Mouse (Mus musculus) MEL-GATA-1-ER (cell line): ENCODE results near the gene Pear1.
"Not testable (repeated sequence)": the region's sequence is repeated elsewhere in the genome, so short reads cannot be mapped to it uniquely, and the experiment has no call there.

Source experiments
- DNase-seq: peaks from one replicate; pipeline ENCODE4 v3.0.0-alpha.2; 2012; ENCODE audit warnings: low read depth; ENCODE audit errors: extremely low read depth

Pear1 gene

GRCm38 (mm10) chr3:87824206-87824605 lies at the start of gene Pear1:
Gene Pear1, minus strand, starts transcription at chr3:87824306.
- DNase-seq: not testable (repeated sequence)

GRCm38 (mm10) chr3:87864111-87864510 lies 40.0 kb upstream of the Pear1 start:
- DNase-seq: not testable (repeated sequence)

GRCm38 (mm10) chr3:87859813-87860212 lies 35.7 kb upstream of the Pear1 start:
- peak; percentile 61 for DNase-seq

GRCm38 (mm10) chr3:87857666-87858065 lies 33.6 kb upstream of the Pear1 start:
- DNase-seq: no peak

GRCm38 (mm10) chr3:87855936-87856335 lies 31.8 kb upstream of the Pear1 start:
- no peak for DNase-seq

GRCm38 (mm10) chr3:87854795-87855568 lies 30.9 kb upstream of the Pear1 start:
- no peak for DNase-seq

GRCm38 (mm10) chr3:87849117-87849516 lies 25.0 kb upstream of the Pear1 start:
- DNase-seq: no peak

- DNase-seq: no peak
Measured at GRCm38 (mm10) chr3:87847680-87848079, 23.6 kb upstream of the Pear1 start.

- no peak for DNase-seq
Measured at GRCm38 (mm10) chr3:87846650-87847110, 22.6 kb upstream of the Pear1 start, which contains the start of gene Sh2d2a. Gene Sh2d2a, plus strand, starts transcription at chr3:87846755.

- DNase-seq: no peak
Measured at GRCm38 (mm10) chr3:87846186-87846585, 22.1 kb upstream of the Pear1 start.

- DNase-seq: no peak
Measured at GRCm38 (mm10) chr3:87844981-87845380, 20.9 kb upstream of the Pear1 start.

- no peak for DNase-seq
Measured at GRCm38 (mm10) chr3:87840858-87841257, 16.8 kb upstream of the Pear1 start.

GRCm38 (mm10) chr3:87838622-87839021 lies 14.5 kb upstream of the Pear1 start:
- peak; percentile 45 for DNase-seq

- no peak for DNase-seq
Measured at GRCm38 (mm10) chr3:87833482-87833881, 9.4 kb upstream of the Pear1 start.

- DNase-seq: no peak
Measured at GRCm38 (mm10) chr3:87832109-87832859, 8.2 kb upstream of the Pear1 start.

GRCm38 (mm10) chr3:87829025-87829424 lies 4.9 kb upstream of the Pear1 start:
- peak; percentile 49 for DNase-seq

- peak; percentile 27 for DNase-seq
Measured at GRCm38 (mm10) chr3:87828435-87828834, 4.3 kb upstream of the Pear1 start.

GRCm38 (mm10) chr3:87818226-87818625 lies 5.9 kb downstream of the Pear1 start:
- no peak for DNase-seq

GRCm38 (mm10) chr3:87816646-87817093 lies 7.4 kb downstream of the Pear1 start:
- peak; percentile 82 for DNase-seq

GRCm38 (mm10) chr3:87816166-87816565 lies 7.9 kb downstream of the Pear1 start:
- DNase-seq: no peak

GRCm38 (mm10) chr3:87812873-87813272 lies 11.2 kb downstream of the Pear1 start:
- DNase-seq: no peak

GRCm38 (mm10) chr3:87812413-87812812 lies 11.7 kb downstream of the Pear1 start:
- no peak for DNase-seq
